Mouse (Mus musculus): ENCODE results near the gene Crocc2. TPM values are rescaled to one million over a fixed set of nuclear protein-coding genes. Genes with fewer than 3 reads are reported as not detected.
A peak's percentile ranks its signal among the peaks of the same experiment; 100 is the strongest.

Gene Crocc2
- polyA plus RNA-seq, 1 experiment from 2014 or later, result 0.10 TPM

DNA sequence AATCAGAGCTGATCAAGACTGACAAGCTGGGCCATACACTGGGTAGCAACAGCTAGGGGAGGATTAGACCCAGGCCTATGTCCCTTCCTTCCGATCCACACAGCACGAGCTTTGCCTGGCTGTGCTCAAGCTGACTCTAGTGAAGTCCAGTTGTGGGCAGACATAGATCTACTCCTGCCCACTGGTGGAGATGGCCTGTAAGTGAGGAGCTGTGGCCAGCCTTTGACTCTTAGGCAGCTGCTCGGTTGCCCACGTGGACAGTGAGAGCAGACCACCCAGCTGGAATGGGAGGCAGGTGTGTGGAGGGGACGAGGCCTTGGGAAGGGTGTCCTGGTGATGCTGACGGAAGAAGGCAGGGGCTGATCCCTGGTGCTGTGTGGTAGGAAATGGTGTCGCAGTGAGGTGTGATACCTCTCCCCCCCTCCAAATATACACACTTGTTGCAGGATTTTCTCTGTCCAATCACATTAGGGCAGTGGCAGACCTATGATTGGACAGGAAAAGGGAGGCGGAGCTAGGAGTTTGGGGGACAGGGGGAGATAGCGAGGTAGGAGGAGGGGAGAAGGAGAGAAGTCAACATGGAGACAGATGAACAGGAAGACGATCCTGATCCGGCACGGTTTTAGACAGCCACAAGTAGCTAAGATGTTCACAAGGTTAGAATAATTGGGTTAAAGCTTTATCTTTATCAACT is 37.9 kb downstream of the Crocc2 start:
- Histone ChIP-seq H3K4me1 (peaks cover 18% of the 10 kb centered on the region), H3K9ac (no peak overlapping the region), H3K4me3 (no peak overlapping the region), H3K27ac (no peak overlapping the region), H3K4me2 (no peak overlapping the region), H3K9me3 (replicated peaks) (no peaks in the 10 kb centered on the region), H3K27me3 (no peaks in the 10 kb centered on the region), H3K36me3 (ENCODE audit: poor library complexity, severe bottlenecking) (no peaks in the 10 kb centered on the region)
- ATAC-seq, result no peak
- 61% methylated on average over 12 of the region's 12 CpGs for WGBS

DNA sequence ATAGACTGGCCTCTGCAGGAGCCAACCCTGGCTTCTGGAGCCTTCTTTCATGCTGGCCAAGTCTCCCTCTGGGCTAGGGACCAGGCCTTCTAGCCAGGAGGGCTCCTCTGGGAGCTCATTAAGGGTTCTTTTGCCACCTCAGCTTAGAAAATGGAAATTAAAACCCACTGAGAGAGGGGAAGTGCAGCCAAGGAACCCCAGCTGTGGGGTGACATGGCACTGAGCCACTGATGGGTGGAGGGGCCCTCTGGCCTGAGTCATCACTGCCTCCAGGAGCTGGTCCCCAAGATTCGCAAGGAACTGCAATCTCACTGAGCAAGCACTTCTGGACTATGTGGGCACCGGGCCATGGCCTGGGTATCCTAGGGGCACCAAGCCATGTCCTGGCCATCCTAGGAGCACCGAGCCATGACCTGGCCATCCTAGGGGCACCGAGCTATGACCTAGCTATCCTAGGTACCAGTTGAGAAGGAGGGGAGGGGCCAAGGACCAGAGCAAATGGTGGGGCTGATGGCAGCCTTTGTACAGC is 39.1 kb downstream of the Crocc2 start:
- Histone ChIP-seq H3K4me1 (peaks cover 23% of the 10 kb centered on the region), H3K4me2 (no peak overlapping the region), H3K36me3 (ENCODE audit: poor library complexity, severe bottlenecking) (no peaks in the 10 kb centered on the region), H3K27ac (no peak overlapping the region), H3K9ac (no peak overlapping the region), H3K9me3 (replicated peaks) (no peaks in the 10 kb centered on the region), H3K27me3 (no peaks in the 10 kb centered on the region), H3K4me3 (no peak overlapping the region)
- 96% methylated on average over 4 of the region's 4 CpGs for WGBS
- no peak for ATAC-seq

DNA sequence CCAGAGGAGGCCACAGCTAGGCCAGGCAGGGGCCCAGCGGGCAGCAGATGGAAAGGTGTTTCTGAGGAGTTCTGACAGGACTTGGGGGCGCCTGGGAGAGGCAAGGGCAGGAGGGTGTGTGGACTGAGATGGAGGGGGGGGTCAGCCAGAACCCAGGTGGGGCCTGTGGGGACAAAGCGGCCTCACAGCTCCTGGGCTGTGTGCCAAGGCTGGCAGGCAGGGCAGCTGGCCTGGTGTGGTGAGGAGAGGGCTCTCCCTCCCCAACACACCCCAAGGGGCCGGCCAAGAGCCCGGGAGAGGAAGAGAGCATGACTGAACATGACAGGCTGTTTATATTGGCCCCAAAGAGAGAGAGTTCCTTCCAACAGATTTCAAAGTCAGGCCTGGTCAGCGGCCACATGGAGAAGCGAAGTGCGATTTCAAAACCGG is 41.7 kb downstream of the Crocc2 start:
- H3K4me1 ChIP-seq, result peaks cover 28% of the 10 kb centered on the region
- no peak overlapping the region for H3K4me3 ChIP-seq
- 39% methylated on average over 9 of the region's 9 CpGs for WGBS
- H3K9ac ChIP-seq, result no peak overlapping the region
- no peaks in the 10 kb centered on the region for H3K27me3 ChIP-seq
- H3K36me3 ChIP-seq (ENCODE audit: poor library complexity, severe bottlenecking), result no peaks in the 10 kb centered on the region
- no peak overlapping the region for H3K4me2 ChIP-seq
- H3K9me3 ChIP-seq (replicated peaks), result no peaks in the 10 kb centered on the region
- peak; percentile 83 for ATAC-seq
- H3K27ac ChIP-seq, result peak overlapping the region; percentile 25; the same call in 1 of the 2 replicates

DNA sequence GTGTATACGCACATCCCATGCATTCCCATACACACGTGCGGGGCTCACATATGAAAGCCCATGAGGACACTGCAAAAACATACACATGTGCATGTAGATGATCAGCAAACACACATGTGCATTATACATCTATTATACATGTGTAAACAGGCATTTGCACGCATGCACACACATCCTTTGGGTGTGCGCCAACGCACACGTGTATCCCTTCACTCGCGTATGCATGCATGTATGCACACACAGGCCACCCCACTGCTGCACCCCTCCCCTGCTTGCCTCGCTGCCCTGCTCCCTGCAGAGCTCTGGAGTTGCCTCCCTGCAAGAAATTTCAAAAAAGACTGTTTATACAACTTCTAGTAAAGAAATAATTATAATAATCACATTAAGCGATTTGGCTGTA is 42.5 kb downstream of the Crocc2 start:
- no peaks in the 10 kb centered on the region for H3K27me3 ChIP-seq
- H3K9ac ChIP-seq, result no peak overlapping the region
- 87% methylated on average over 11 of the region's 11 CpGs for WGBS
- H3K4me1 ChIP-seq, result peaks cover 28% of the 10 kb centered on the region
- H3K4me3 ChIP-seq, result no peak overlapping the region
- no peak overlapping the region for H3K4me2 ChIP-seq
- no peak overlapping the region for H3K27ac ChIP-seq
- no peak for ATAC-seq
- H3K9me3 ChIP-seq (replicated peaks), result no peaks in the 10 kb centered on the region
- no peaks in the 10 kb centered on the region for H3K36me3 ChIP-seq (ENCODE audit: poor library complexity, severe bottlenecking)

DNA sequence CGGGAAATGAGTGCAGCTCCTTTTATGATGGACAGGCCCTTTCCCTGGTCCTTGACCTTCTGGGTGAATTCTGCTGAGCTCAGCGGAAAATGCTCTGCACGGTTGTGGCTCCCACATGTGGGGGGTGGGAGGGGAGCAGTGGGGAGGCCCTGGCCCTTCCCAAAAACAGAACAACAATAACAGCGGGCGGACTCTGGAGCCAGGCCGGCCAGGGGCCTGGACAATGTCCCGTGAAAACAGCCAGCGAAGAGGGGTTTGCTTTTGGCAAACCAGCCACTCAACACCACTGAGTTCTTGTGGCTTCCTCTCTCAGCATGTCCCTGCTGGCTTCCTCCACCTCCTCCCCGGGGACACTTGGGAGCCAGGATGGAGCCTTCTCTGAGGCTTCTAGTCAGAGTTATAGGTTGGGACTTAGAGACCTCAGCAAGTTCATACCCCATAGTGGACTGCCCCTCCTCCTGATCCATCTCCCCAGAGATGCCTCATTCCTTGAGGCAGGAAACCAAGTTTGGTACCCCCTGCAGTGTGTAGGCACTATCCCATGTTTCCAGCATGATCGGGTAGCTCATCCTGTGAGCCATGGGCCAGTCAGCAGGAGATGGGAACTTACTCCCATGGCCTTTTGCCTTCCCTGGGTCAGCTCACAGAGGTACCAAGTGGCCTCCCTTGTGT is 43.2 kb downstream of the Crocc2 start:
- Histone ChIP-seq H3K9me3 (replicated peaks) (no peaks in the 10 kb centered on the region), H3K27me3 (no peaks in the 10 kb centered on the region), H3K4me2 (no peak overlapping the region), H3K36me3 (ENCODE audit: poor library complexity, severe bottlenecking) (no peaks in the 10 kb centered on the region), H3K27ac (no peak overlapping the region), H3K4me1 (peaks cover 28% of the 10 kb centered on the region), H3K9ac (no peak overlapping the region), H3K4me3 (no peak overlapping the region)
- ATAC-seq, result no peak
- 51% methylated on average over 10 of the region's 10 CpGs for WGBS

DNA sequence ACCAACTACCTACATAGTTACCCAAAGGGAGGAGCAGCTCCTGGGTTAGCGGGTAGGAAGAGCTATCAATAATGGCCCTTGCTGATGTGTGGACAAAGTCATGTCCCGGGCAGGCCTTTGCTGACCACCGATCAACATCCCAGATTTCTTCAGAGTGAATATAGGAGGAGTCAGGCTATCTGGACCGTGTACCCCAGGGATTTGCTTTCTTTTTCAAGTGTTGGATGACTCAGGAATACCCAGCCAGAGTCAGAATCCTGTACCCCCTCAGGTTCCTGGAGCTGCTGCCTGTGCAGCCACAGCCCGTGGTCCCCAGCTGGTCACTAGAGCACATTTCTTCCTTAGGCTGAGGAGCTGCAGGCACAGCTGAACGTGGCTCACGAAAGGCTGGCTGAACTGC is 43.9 kb downstream of the Crocc2 start:
- no peaks in the 10 kb centered on the region for H3K36me3 ChIP-seq (ENCODE audit: poor library complexity, severe bottlenecking)
- no peaks in the 10 kb centered on the region for H3K9me3 ChIP-seq (replicated peaks)
- H3K9ac ChIP-seq, result no peak overlapping the region
- peaks cover 28% of the 10 kb centered on the region for H3K4me1 ChIP-seq
- no peaks in the 10 kb centered on the region for H3K27me3 ChIP-seq
- H3K4me3 ChIP-seq, result no peak overlapping the region
- H3K4me2 ChIP-seq, result no peak overlapping the region
- no peak for ATAC-seq
- H3K27ac ChIP-seq, result no peak overlapping the region
- WGBS, result 91% methylated on average over 7 of the region's 7 CpGs

DNA sequence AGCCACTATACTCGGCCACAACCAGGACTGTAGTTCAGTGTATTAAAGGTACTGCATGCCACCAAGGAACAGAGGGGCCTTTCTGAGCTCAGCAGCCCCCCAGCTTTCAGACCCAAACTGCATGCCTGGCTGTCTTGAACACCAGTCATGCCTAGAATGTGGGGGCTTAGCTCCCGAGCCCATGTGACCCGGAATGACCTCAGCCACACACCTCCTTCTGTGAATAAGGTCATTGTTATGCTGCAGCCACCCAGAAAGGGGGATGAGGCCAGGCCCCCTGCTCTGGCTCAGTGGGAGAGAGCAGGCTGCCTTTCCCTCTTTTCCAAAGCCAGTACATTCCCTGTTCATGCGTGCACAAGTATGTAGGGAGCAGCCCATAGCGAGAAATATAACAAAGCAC is 46.1 kb downstream of the Crocc2 start:
- no peaks in the 10 kb centered on the region for H3K27me3 ChIP-seq
- H3K4me1 ChIP-seq, result peaks cover 28% of the 10 kb centered on the region
- H3K9ac ChIP-seq, result no peak overlapping the region
- H3K4me2 ChIP-seq, result no peak overlapping the region
- 22% methylated on average over 5 of the region's 5 CpGs for WGBS
- H3K9me3 ChIP-seq (replicated peaks), result no peaks in the 10 kb centered on the region
- no peaks in the 10 kb centered on the region for H3K36me3 ChIP-seq (ENCODE audit: poor library complexity, severe bottlenecking)
- H3K4me3 ChIP-seq, result no peak overlapping the region
- ATAC-seq, result no peak
- H3K27ac ChIP-seq, result no peak overlapping the region

DNA sequence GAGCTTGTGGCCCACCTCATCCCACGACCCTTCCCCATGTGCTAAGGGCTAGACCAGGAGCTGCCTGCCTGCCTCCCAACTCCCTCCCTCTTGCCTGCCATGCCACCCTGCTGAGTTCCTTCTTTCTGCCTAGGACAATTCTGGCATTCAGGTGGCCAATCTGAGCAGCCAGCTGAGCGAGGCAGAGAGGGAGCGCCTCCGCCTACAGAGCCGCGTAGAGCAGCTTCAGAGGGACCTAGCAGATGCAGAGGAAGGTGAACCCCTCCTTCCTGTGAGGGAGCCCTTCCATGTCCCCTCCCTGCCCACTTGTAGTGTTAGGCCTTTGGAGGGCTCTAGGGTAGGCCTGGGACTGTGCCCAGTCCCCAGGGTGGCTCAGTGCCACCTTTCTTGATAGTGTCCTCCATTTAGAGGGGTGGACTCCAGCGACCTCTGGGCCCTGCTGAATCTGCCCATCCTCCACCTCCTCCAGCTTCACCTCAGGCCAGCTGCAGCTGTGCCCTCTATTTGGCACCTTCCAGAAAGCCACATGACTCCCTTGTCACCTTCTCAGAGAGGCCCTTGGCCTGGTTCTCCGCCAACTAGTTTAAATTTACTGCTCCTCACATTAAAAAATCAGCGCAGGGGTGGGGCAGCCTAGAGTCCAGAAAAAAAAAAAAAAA is 48.4 kb downstream of the Crocc2 start:
- no peaks in the 10 kb centered on the region for H3K9me3 ChIP-seq (replicated peaks)
- WGBS, result 64% methylated on average over 9 of the region's 9 CpGs
- no peaks in the 10 kb centered on the region for H3K36me3 ChIP-seq (ENCODE audit: poor library complexity, severe bottlenecking)
- H3K9ac ChIP-seq, result no peak overlapping the region
- H3K27ac ChIP-seq, result no peak overlapping the region
- H3K4me1 ChIP-seq, result peaks cover 5% of the 10 kb centered on the region
- no peak overlapping the region for H3K4me3 ChIP-seq
- H3K4me2 ChIP-seq, result no peak overlapping the region
- no peak for ATAC-seq
- H3K27me3 ChIP-seq, result no peaks in the 10 kb centered on the region

DNA sequence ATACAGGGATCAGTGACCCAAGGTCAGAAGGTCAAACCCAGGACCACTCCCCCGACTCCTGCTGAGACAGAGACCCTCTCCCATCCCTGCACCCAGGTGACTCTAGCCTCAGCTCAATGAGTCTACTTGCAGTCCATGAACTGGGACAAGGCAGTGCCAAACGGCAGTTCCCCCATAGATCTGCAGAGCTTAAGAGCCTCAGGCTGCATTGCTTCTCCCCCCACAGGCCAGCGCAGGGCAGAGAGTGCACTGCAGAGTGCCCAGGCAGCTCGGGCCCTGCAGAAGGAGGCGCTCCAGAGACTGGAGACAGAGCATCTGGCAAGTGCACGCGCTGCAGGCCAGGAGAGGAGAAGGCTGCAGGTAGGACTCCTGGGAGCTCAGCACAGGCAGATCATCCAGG is 49.0 kb downstream of the Crocc2 start:
- H3K9ac ChIP-seq, result no peak overlapping the region
- H3K27ac ChIP-seq, result no peak overlapping the region
- H3K4me2 ChIP-seq, result no peak overlapping the region
- peaks cover 5% of the 10 kb centered on the region; the same call in 1 of the 2 replicates for H3K4me1 ChIP-seq
- no peaks in the 10 kb centered on the region for H3K36me3 ChIP-seq (ENCODE audit: poor library complexity, severe bottlenecking)
- no peak overlapping the region for H3K4me3 ChIP-seq
- no peaks in the 10 kb centered on the region for H3K27me3 ChIP-seq
- no peaks in the 10 kb centered on the region for H3K9me3 ChIP-seq (replicated peaks)
- no peak for ATAC-seq
- 54% methylated on average over 7 of the region's 7 CpGs for WGBS

DNA sequence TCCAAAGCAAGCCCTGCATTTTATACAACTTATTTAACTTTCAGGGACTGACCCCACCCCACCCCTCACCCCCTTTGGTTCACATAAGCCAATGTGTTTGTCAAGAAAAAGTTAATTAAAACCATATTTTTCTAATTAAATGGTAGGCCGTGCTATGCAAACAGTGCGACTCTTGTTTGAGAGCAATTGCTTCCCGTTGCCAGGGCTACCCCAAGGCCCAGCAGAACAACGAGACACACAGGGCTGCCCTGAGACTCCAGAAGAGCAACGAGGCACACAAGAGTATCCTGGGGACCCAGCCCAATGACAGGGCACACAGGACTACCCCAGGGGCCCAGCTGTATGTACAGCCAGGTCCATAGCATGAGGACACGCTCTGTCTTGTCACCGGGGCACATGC is 52.3 kb downstream of the Crocc2 start:
- H3K4me3 ChIP-seq, result no peak overlapping the region
- H3K36me3 ChIP-seq (ENCODE audit: poor library complexity, severe bottlenecking), result no peaks in the 10 kb centered on the region
- no peak overlapping the region for H3K4me2 ChIP-seq
- no peak overlapping the region for H3K9ac ChIP-seq
- H3K4me1 ChIP-seq, result 0 out of 2 replicates have a peak, but pooled peaks cover 7% of the 10 kb centered on the region
- no peaks in the 10 kb centered on the region for H3K9me3 ChIP-seq (replicated peaks)
- no peak for ATAC-seq
- no peak overlapping the region for H3K27ac ChIP-seq
- 60% methylated on average over 7 of the region's 7 CpGs for WGBS
- peaks cover 14% of the 10 kb centered on the region; the same call in 1 of the 2 replicates for H3K27me3 ChIP-seq

DNA sequence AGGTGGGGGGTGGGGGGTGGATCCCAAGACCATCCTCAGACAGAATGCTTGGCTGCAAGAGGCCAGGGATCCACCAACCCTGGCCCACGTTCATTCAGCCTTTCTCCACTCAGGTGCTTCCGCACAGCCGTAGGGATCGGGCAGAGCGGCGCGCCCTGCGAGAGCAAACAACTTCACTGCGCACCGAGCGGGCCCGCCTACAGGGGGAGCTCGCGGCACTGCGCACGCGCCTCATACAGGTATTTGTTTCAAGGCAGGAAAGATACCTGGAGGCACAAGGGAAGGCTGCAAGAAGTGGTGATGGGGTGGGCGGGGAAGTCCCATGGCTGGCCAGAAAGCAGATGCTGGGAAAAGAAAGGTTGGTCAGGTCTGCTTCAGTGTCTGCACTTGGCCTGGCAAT is 55.4 kb downstream of the Crocc2 start:
- no peak for ATAC-seq
- H3K36me3 ChIP-seq (ENCODE audit: poor library complexity, severe bottlenecking), result no peaks in the 10 kb centered on the region
- WGBS, result 8% methylated on average over 18 of the region's 18 CpGs

DNA sequence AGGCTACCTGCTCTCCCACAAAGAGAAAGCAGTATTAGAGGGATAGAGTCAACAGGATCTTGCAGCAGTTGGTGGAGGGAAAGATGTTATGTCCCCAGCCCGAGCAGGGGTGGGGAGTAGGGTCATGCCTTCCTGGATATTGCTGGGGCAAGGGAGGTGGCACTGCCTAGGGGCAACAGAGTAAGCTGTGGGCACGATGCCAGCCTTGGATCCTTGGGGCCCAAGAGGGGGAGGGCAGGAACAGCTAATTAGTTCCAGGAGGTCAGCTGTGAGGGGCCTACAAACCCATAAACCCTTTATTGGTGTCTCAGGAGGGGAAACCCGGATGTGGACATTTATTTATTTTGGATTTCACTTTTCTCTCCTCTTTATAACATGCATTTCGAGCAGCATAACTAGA is 56.7 kb downstream of the Crocc2 start:
- 55% methylated on average over 4 of the region's 4 CpGs for WGBS
- no peak overlapping the region for H3K9ac ChIP-seq
- H3K4me3 ChIP-seq, result no peak overlapping the region
- H3K9me3 ChIP-seq (replicated peaks), result no peaks in the 10 kb centered on the region
- 0 out of 2 replicates have a peak, but pooled peaks cover 7% of the 10 kb centered on the region for H3K4me1 ChIP-seq
- no peak overlapping the region for H3K4me2 ChIP-seq
- H3K27ac ChIP-seq, result no peak overlapping the region
- no peak for ATAC-seq
- H3K27me3 ChIP-seq, result peaks cover 14% of the 10 kb centered on the region; the same call in 1 of the 2 replicates
- no peaks in the 10 kb centered on the region for H3K36me3 ChIP-seq (ENCODE audit: poor library complexity, severe bottlenecking)

More for the DNA sequence above, 55.4 kb downstream of the Crocc2 start:
- H3K27ac ChIP-seq, result no peak overlapping the region
- no peak overlapping the region for H3K9ac ChIP-seq
- H3K27me3 ChIP-seq, result peaks cover 14% of the 10 kb centered on the region; the same call in 1 of the 2 replicates
- no peak overlapping the region for H3K4me3 ChIP-seq
- H3K9me3 ChIP-seq (replicated peaks), result no peaks in the 10 kb centered on the region
- H3K4me1 ChIP-seq, result 0 out of 2 replicates have a peak, but pooled peaks cover 7% of the 10 kb centered on the region
- H3K4me2 ChIP-seq, result no peak overlapping the region
